ENCODE assay signal across 8 mouse cellular contexts in genomic region chr1:165844956-165845355, GRCm38 (mm10). TPM values are rescaled to one million over a fixed set of nuclear protein-coding genes. Genes with fewer than 3 reads are reported as not detected.
DNase-seq lines count a peak whose midpoint lies in the region; ATAC-seq lines count a peak whose summit lies in the region.

No protein-coding gene starts in this region.

- peak overlapping the region; percentile 61 for H3K9ac ChIP-seq in liver, embryonic 13.5 days

- H3K9me3 ChIP-seq in heart, embryonic 10.5 days, result no peaks in the 10 kb centered on the region
- no peaks in the 10 kb centered on the region for H3K9me3 ChIP-seq in liver, embryonic 13.5 days (replicated peaks)

- peaks cover 70% of the 10 kb centered on the region for H3K27me3 ChIP-seq in heart, embryonic 10.5 days (ENCODE audit: insufficient read depth, poor library complexity, severe bottlenecking)
- H3K27me3 ChIP-seq in liver, embryonic 13.5 days, result peaks cover 69% of the 10 kb centered on the region

- peak; percentile 30 for ATAC-seq in liver, embryonic 13.5 days (ENCODE audit: low read depth)

- H3K36me3 ChIP-seq in heart, embryonic 10.5 days, result no peaks in the 10 kb centered on the region
- H3K36me3 ChIP-seq in liver, embryonic 13.5 days, result no peaks in the 10 kb centered on the region

- peak overlapping the region; percentile 90 for H3K4me2 ChIP-seq in liver, embryonic 13.5 days

- peak overlapping the region; percentile 72 for H3K4me3 ChIP-seq in heart, embryonic 10.5 days
- peak overlapping the region; percentile 64 for H3K4me3 ChIP-seq in brown adipose tissue, adult 24 weeks (ENCODE audit: insufficient read depth, low read depth, low read length)
- H3K4me3 ChIP-seq in liver, embryonic 13.5 days (replicated peaks), result peak overlapping the region; percentile 61

- H3K4me1 ChIP-seq in heart, embryonic 10.5 days, result peaks cover 29% of the 10 kb centered on the region
- H3K4me1 ChIP-seq in brown adipose tissue, adult 24 weeks (ENCODE audit: control insufficient read depth, insufficient read depth, insufficient read length, low read length), result peaks cover 19% of the 10 kb centered on the region
- H3K4me1 ChIP-seq in liver, embryonic 13.5 days (replicated peaks), result peaks cover 50% of the 10 kb centered on the region

- DNase-seq in heart, embryonic 10.5 days (ENCODE audit: low spot score), result no peak
- DNase-seq in heart, adult 9 months (ENCODE audit: low spot score in 2 of 2), result no peak
- DNase-seq in heart, postnatal 4 days, result peak; percentile 26
- peak; percentile 15 for DNase-seq in liver, embryonic 13.5 days
- DNase-seq in naive thymus-derived CD4-positive, alpha-beta T cell, adult 2 months (ENCODE audit: low read depth), result peak; percentile 88
- DNase-seq in right cerebral cortex, postnatal 25 days, result no peak
- no peak for DNase-seq in ovary, postnatal 10 days (ENCODE audit: low spot score)

- H3K27ac ChIP-seq in heart, embryonic 10.5 days, result peak overlapping the region; percentile 73; the same call in 1 of the 2 replicates
- peak overlapping the region; percentile 90 for H3K27ac ChIP-seq in brown adipose tissue, adult 24 weeks (replicated peaks; ENCODE audit: low read depth, low read length)
- H3K27ac ChIP-seq in liver, embryonic 13.5 days, result no peak overlapping the region

- WGBS in heart, embryonic 10.5 days, result 2% methylated on average over 26 of the region's 26 CpGs
- WGBS in liver, embryonic 13.5 days (ENCODE audit: insufficient replicate concordance), result under 1% methylated on average over 26 of the region's 26 CpGs

RNA-seq across cellular contexts. Expression of gene Cd247, which starts 56.5 kb away (rescaled TPM):
- polyA plus RNA-seq in heart, embryonic 10.5 days (2016; fragmentation: Nextera tagmentation; extraction: Ambion mirVana), result 0.23 and 0.38 TPM in 2 replicates
- 1.3 and 3.3 TPM in 2 replicates for polyA plus RNA-seq in brown adipose tissue, adult 24 weeks (2012; ENCODE audit: insufficient read depth, insufficient read length, missing spikeins)
- total RNA-seq in heart, postnatal 4 days (2021), result under 1 TPM; 0.29 to 0.69 TPM
- 0.09 and 0.30 TPM in 2 replicates for polyA plus RNA-seq in liver, embryonic 13.5 days (2015; fragmentation: Nextera tagmentation; extraction: Ambion mirVana)

Comparison
In these comparisons a context has a peak if more than half of its experiments do, and no peak if none do; other contexts are left out.
1. DNase-seq: peak in heart, postnatal 4 days (single experiment), liver, embryonic 13.5 days (single experiment) and naive thymus-derived CD4-positive, alpha-beta T cell, adult 2 months (single experiment); none in heart, embryonic 10.5 days (single experiment), heart, adult 9 months (0 of 2), right cerebral cortex, postnatal 25 days (single experiment) and ovary, postnatal 10 days (single experiment).
2. Peak in every context shown above with its lines, with median percentiles within 50 percentile points of each other: H3K4me3 ChIP-seq.